Mouse (Mus musculus) heart, adult 18-20 months (tissue): ENCODE measurements around the gene Zfp950. TPM values are rescaled to one million over a fixed set of nuclear protein-coding genes. Genes with fewer than 3 reads are reported as not detected.

Experiments
- DNase-seq, 2 experiments: peaks; one replicate each; pipeline ENCODE4 v3.0.0; 2021 to 2022; ENCODE audit warnings: mixed read lengths in 1 of 2
- total RNA-seq, 2 experiments: library from RNA; stranded (reverse); gene quantifications; 2 replicates each; pipeline ENCODE4 v1.2.3; 2021

The Zfp950 gene
- total RNA-seq, 2 experiments from 2014 or later: 11.5 to 14.0 TPM

DNA sequence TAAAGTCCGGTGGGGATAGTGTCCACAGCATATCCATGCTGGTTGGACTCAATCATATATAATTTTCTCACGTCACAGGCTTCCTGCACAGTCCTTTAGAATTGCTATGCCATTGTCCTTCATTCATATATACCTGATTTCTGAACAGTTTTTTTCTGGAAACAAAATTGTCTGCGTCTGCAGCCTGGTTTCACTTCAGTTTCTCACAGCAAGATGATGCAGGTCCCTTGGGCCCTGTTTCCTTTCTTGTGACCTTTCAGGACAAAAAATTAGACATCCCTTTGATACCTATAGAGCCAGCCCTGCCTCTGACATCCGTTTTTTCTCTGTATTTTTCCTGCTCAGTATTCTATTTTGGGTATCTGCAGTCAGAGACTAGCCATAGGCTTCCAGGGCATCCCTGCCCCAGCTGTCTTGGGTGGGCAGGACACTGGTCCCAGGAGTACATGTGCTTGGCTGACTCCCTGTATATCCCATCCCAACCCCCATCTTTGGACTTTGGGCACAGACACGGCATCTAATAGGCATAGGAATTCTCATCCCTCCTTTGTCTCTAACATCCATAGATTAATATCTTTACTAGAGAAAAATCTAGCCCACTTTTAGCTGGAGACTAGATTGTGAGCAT lies 83.7 kb downstream of the Zfp950 start:
- DNase-seq: no peak

DNA sequence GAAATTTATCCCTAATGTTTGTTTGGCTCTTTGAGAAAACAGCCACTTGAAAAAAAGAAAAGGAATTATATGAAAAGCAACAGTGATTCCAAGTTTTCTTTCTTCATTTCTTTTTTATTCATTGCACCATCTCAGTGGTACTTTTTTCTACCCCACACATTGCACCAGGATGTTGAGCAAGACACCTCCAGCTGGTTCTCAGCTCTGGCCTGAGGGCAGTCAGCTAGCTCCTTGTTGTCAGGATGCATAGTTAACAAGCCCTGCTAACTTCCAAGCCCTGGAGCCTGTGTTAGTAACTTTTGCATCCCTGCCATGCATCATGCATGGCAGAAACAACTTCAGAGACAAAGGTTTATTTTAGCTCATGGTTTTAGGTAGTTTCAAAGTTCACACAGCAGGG lies 87.9 kb downstream of the Zfp950 start:
- no peak for DNase-seq

DNA sequence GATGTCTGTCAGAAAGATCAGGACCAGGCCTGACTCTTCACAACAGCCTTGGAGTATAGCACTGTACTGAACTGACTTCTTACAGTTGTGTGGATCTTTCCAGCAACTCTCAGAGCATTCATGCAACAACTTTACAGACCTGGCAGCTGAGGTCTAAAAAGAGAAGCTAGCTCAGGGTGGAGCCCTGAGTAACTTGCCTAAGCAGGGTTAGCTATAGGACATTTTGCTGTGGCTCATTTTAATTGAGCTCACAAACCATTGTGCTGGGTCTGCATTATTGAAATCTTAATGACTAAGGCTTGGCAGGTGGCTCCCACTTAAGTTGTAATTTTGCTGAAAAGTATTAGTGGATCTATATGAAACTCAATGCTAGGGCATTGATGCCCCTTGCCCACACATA lies 88.6 kb downstream of the Zfp950 start:
- DNase-seq: no peak

- DNase-seq: peak; percentile 22 to 43
These were observed 89.5 kb downstream of the Zfp950 start for GRCm38 (mm10) chr19:61051151-61051550.

DNA sequence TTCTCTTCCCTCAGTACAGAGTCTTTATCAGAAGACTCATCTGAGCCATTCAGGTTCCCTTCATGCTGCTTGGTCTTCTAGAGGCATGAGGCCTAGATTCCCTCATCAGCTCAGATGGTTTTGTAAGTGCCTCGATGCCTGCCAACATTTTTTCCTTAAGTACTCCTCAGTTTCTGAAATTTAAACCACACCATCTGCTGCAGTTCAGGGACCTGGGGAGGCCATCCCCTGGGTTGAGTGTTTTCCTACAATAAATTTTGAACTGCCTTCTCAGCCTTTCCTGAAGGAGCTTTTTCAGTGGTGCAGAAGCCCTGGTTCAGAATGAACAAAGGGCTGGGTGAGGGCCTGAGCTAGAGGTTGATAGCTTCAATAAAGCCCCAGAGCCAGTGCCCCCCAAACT lies 91.2 kb downstream of the Zfp950 start:
- no peak for DNase-seq

- DNase-seq: no peak
These were observed 92.0 kb downstream of the Zfp950 start for GRCm38 (mm10) chr19:61048646-61049045.

DNA sequence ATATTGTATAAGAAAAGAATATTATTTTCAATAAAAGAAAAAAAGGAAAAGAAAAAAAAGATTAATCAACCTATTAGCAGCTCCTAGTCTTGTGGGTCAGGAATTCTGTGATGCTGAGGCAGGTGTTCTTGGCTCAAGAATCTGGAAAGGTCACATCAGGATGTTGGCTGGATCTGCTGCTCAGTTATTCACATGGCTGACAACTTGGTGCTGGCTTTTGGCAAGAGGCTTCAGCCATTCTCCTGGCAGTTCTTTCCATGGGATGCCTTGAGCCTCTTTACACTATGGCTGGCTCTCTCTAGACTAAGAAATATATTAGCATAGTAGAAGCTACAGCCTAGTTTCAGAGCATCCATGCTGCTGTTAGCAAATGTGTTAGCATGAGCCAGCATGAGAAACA lies 101.5 kb downstream of the Zfp950 start:
- peak; percentile 37 to 39 for DNase-seq

DNA sequence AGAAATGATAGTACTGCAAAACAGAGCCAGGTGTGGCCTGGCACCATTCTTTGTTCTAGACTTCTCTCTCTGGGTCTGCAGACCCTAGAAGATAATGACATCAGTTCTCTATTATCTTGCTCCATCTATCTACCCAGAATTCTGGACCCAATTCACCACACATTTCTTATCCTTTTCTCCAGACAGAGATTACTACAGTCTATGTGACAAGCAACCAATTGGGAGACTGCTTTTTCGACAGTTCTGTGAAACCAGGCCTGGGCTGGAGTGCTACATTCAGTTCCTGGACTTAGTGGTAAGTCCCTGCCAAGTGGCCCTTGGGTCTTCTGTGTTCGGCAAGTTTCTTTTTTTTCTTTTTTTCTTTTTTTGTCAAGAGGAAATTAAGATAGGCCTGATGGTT lies 109.1 kb downstream of the Zfp950 start:
- DNase-seq: no peak

- peak; percentile 33 to 39 for DNase-seq
These were observed 118.6 kb downstream of the Zfp950 start for GRCm38 (mm10) chr19:61021939-61022566.

DNA sequence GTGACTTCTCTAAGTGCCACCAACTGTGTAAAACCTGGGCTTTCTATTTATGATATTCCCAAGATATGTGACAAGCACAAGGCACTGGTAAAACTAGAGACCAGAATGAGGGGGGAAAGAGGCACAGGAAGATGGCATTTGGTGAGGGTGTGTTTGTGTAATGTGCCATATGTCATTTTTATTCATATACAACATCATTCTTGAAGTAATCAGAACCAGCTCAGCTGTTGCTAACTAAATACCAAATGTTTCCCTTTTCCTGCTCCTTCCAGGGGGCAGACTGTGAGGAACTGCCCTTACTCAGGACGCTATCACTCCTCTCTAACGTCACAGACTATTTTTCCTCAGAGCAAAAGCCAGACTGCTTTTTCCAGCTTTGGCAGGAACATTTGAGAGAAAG lies 119.1 kb downstream of the Zfp950 start:
- no peak for DNase-seq

- DNase-seq: peak in 1 of 2 experiments; percentile 48
These were observed 123.0 kb downstream of the Zfp950 start for GRCm38 (mm10) chr19:61017477-61018266.

DNA sequence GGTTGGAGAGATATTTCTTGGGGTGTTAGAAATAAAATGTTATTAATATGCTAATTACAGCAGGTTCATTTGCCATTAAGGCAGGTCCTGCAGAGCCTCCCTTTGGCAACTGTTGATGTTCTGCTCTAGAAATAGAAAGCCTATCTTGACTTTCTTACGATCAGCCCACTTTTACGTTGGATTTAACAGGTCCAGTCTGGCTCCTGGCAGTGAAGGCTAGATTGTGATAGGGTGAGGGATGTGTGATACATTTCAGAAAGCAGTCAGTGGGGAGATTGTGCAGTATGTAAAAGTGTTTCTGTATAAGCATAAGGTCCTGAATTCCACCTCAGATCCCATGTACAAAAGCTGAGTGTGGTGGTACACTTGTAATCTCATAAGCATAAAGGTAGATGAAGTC lies 131.4 kb downstream of the Zfp950 start:
- peak; percentile 37 to 60 for DNase-seq

Other genes with a start within 250 kb of the Zfp950 start
- gene Gm7102, start 35.5 kb upstream of the Zfp950 start, total RNA-seq: under 1 TPM in 1 of 2 experiments, not detected in 1; 0.17 TPM
- gene Gm6020, start 43.0 kb upstream of the Zfp950 start, total RNA-seq: not detected
- 1 to 10 TPM; 5.8 to 5.9 TPM for gene Csf2ra, start 87.6 kb upstream of the Zfp950 start, total RNA-seq
- not detected for gene Gm21060, start 156.2 kb upstream of the Zfp950 start, total RNA-seq